ENCODE assay signal across 11 mouse cellular contexts in the genomic region with DNA sequence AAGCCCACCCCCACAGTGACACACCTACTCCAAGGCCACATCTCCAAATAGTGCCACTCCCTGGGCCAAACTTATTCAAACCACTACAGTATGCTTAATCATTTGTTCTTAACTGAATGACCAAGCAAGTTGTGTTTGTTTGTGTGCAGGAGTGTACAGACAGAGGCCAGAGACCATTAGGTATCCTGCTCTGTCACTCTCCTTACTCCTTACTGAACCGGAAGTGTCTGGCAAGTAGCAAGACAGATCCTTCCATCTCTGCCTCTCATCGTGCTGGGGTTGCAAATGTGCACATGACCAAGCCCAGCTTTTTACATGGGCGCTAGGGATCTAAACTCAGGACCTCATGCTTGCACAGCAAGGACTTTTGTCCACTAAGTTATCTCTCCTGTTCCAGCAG. TPM values are rescaled to one million over a fixed set of nuclear protein-coding genes. Genes with fewer than 3 reads are reported as not detected.
DNase-seq lines count a peak whose midpoint lies in the region; ATAC-seq and TF ChIP-seq lines count a peak whose summit lies in the region.
"Had no signal": no experiment of that assay in that cellular context is flagged by ENCODE, and none has a peak within 500 bp of the region (broad histone marks: within the 10 kb centered on the region; RNA-seq: fewer than 3 reads in every experiment).

No protein-coding gene starts in this region.

- TF ChIP-seq CTCF in brain, embryonic 14.5 days (IDR thresholded peaks at IDR 0.05; ENCODE audit: borderline replicate concordance, extremely low read depth, insufficient read depth, insufficient read length): no peak
- no peak for TF ChIP-seq CTCF in liver, embryonic 14.5 days (IDR thresholded peaks at IDR 0.05; ENCODE audit: low read depth)

- H3K4me1 ChIP-seq in kidney, embryonic 16.5 days (ENCODE audit: insufficient read depth, low read length): peaks cover 16% of the 10 kb centered on the region
- peaks cover 5 to 6% of the 10 kb centered on the region in 2 experiments for H3K4me1 ChIP-seq in liver, embryonic 14.5 days (replicated peaks; ENCODE audit: control insufficient read depth in 2 of 2, insufficient read depth in 2 of 2, low read length in 1 of 2)

- TF ChIP-seq POLR2A in brain, embryonic 14.5 days (IDR thresholded peaks at IDR 0.05; ENCODE audit: borderline replicate concordance, extremely low read depth, insufficient read depth, insufficient read length, poor library complexity, severe bottlenecking): no peak

- H3K27ac ChIP-seq in kidney, embryonic 16.5 days (ENCODE audit: low read length): peak overlapping the region; percentile 80
- H3K27ac ChIP-seq in liver, embryonic 14.5 days: no peak overlapping the region

- H3K4me2 ChIP-seq in kidney, embryonic 16.5 days (replicated peaks; ENCODE audit: low read depth, low read length): no peak overlapping the region
- H3K4me2 ChIP-seq in liver, embryonic 14.5 days (ENCODE audit: low read depth): peak overlapping the region; percentile 81; the same call in 1 of the 2 replicates

- no peak for TF ChIP-seq EP300 in liver, embryonic 14.5 days (IDR thresholded peaks at IDR 0.05; ENCODE audit: low read depth)

- H3K27me3 ChIP-seq in kidney, embryonic 16.5 days (ENCODE audit: insufficient read depth, low read length): no peaks in the 10 kb centered on the region
- H3K27me3 ChIP-seq in liver, embryonic 14.5 days (ENCODE audit: control insufficient read depth, insufficient read depth, low read length): no peaks in the 10 kb centered on the region

- no peak overlapping the region for H3K9ac ChIP-seq in kidney, embryonic 16.5 days (replicated peaks; ENCODE audit: low read length)
- no peak overlapping the region for H3K9ac ChIP-seq in liver, embryonic 14.5 days (replicated peaks)

- ATAC-seq in kidney, embryonic 16.5 days (ENCODE audit: low FRiP score, low TSS enrichment): no peak
- ATAC-seq in liver, embryonic 14.5 days (ENCODE audit: insufficient read depth): no peak

- H3K9me3 ChIP-seq in kidney, embryonic 16.5 days (ENCODE audit: low read length): no peaks in the 10 kb centered on the region
- H3K9me3 ChIP-seq in liver, embryonic 14.5 days (ENCODE audit: control insufficient read depth, low read length): no peaks in the 10 kb centered on the region

- peaks cover 3% of the 10 kb centered on the region; the same call in 1 of the 2 replicates for H3K36me3 ChIP-seq in kidney, embryonic 16.5 days (ENCODE audit: insufficient read depth, low read length)
- H3K36me3 ChIP-seq in liver, embryonic 14.5 days (replicated peaks; ENCODE audit: control insufficient read depth, insufficient read depth, low read depth): no peaks in the 10 kb centered on the region

- WGBS in kidney, embryonic 16.5 days: 72% methylated on average over 3 of the region's 3 CpGs
- WGBS in liver, embryonic 14.5 days (ENCODE audit: insufficient replicate concordance): 55% methylated on average over 3 of the region's 3 CpGs

- no peak overlapping the region for H3K4me3 ChIP-seq in kidney, embryonic 16.5 days (ENCODE audit: low read length)
- H3K4me3 ChIP-seq in liver, embryonic 14.5 days (ENCODE audit: insufficient read depth in 1 of 2, low read depth in 2 of 2, low read length in 2 of 2): no peak overlapping the region

- peak; percentile 2 for DNase-seq in cerebellum, adult 11 months
- DNase-seq in cerebellum, postnatal 4 days (ENCODE audit: low spot score in 2 of 2): no peak
- DNase-seq in kidney, postnatal 14 days: no peak
- DNase-seq in brain, embryonic 14.5 days (ENCODE audit: low read depth): peak; percentile 4
- DNase-seq in liver, embryonic 14.5 days (ENCODE audit: low read depth in 3 of 3, low spot score in 3 of 3): no peak
- no peak for DNase-seq in spleen, postnatal 4 days (ENCODE audit: low spot score in 2 of 2)
- no peak for DNase-seq in urinary bladder, postnatal 10 days (ENCODE audit: low spot score)
- DNase-seq: adrenal gland, adult 2 months; layer of hippocampus, postnatal 36 days; spleen, adult 18-20 months had no signal

RNA-seq across cellular contexts. Expression of gene Slc35f5, which starts 1.1 kb away (rescaled TPM):
- polyA plus RNA-seq in kidney, embryonic 16.5 days (2015; fragmentation: Nextera tagmentation; extraction: Ambion mirVana): 56.1 and 59.6 TPM in 2 replicates
- 26.6 and 28.6 TPM in 2 replicates for polyA plus RNA-seq in brain, embryonic 14.5 days (2012; rRNA removed)
- 10.4 and 12.4 TPM in 2 replicates for polyA plus RNA-seq in liver, embryonic 14.5 days (2012; rRNA removed)
- 21.5 and 22.6 TPM in 2 replicates for polyA plus RNA-seq in liver, embryonic 14.5 days (2014; fragmentation: Nextera tagmentation; extraction: Ambion mirVana)

Comparison
In these comparisons a context has a peak if more than half of its experiments do, and no peak if none do; other contexts are left out.
1. DNase-seq: peak in cerebellum, adult 11 months (single experiment) and brain, embryonic 14.5 days (single experiment); none in cerebellum, postnatal 4 days (0 of 2), kidney, postnatal 14 days (single experiment), liver, embryonic 14.5 days (0 of 3), spleen, postnatal 4 days (0 of 2) and urinary bladder, postnatal 10 days (single experiment).